Mouse (Mus musculus) CH12.LX (cell line): ENCODE data around the gene Kit. TPM values are rescaled to one million over a fixed set of nuclear protein-coding genes. Genes with fewer than 3 reads are reported as not detected.

Experiments used
- DNase-seq: peaks from one replicate; pipeline ENCODE4 v3.0.0-alpha.2; 2013; ENCODE audit errors: extremely low read depth
- H3K27ac ChIP-seq: 2 replicates; pipeline ENCODE4 v1.5.1; 2012; ENCODE audit warnings: low read depth, mild to moderate bottlenecking, control low read depth, moderate library complexity; ENCODE audit not compliant: insufficient read depth
- H3K27me3 ChIP-seq: replicated peaks from 2 replicates; pipeline ENCODE3; 2012; ENCODE audit warnings: inconsistent platforms
- H3K36me3 ChIP-seq, 2 experiments: replicated peaks in 1 of 2; 2 replicates each; pipeline versions ENCODE3 to v1.6.1; 2012; ENCODE audit warnings: inconsistent platforms in 1 of 2, low read length in 1 of 2, mild to moderate bottlenecking in 1 of 2, mixed read lengths in 1 of 2, moderate library complexity in 1 of 2; ENCODE audit not compliant: control insufficient read depth in 1 of 2, insufficient read depth in 1 of 2
- H3K4me1 ChIP-seq, 2 experiments: 2 replicates each; pipeline ENCODE4 v1.6.1; 2012; ENCODE audit warnings: inconsistent platforms in 1 of 2, moderate library complexity in 1 of 2; ENCODE audit not compliant: insufficient read depth in 2 of 2, control insufficient read depth in 1 of 2
- H3K4me2 ChIP-seq: 2 replicates; pipeline ENCODE4 v1.6.1; 2012; ENCODE audit warnings: low read depth, mild to moderate bottlenecking, control low read depth; ENCODE audit not compliant: poor library complexity, insufficient read depth, severe bottlenecking
- H3K4me3 ChIP-seq, 3 experiments: fragments of 150-350 bp in 1 of 3; sonication (generic) in 1 of 3; replicated peaks in 1 of 3; 2 replicates each; pipeline versions ENCODE3 to v1.5.1; 2011 to 2012; ENCODE audit warnings: low read depth in 2 of 3, low read length in 2 of 3, mild to moderate bottlenecking in 2 of 3, moderate library complexity in 2 of 3, control low read depth in 1 of 3, improper control_type of control experiment in 1 of 3, inconsistent platforms in 1 of 3, mixed read lengths in 1 of 3; ENCODE audit not compliant: poor library complexity in 1 of 3
- H3K79me2 ChIP-seq: replicated peaks from 2 replicates; pipeline ENCODE4 v1.6.1; 2012; ENCODE audit warnings: mild to moderate bottlenecking, moderate library complexity; ENCODE audit not compliant: control insufficient read depth, poor library complexity, insufficient read depth, severe bottlenecking; ENCODE audit errors: extremely low read depth
- H3K9ac ChIP-seq: 2 replicates; pipeline ENCODE4 v1.6.1; 2012; ENCODE audit warnings: low read depth, mild to moderate bottlenecking, control low read depth, moderate library complexity; ENCODE audit not compliant: insufficient read depth
- H3K9me3 ChIP-seq: replicated peaks from 2 replicates; pipeline ENCODE3; 2012; ENCODE audit warnings: low read length, inconsistent platforms, mixed read lengths
- CHD2 ChIP-seq: IDR thresholded peaks from 2 replicates; pipeline ENCODE4 v1.6.1; 2011; ENCODE audit warnings: low read length, improper control_type of control experiment
- CTCF ChIP-seq, 2 experiments: IDR thresholded peaks in 1 of 2; conservative IDR thresholded peaks in 1 of 2; 2 replicates each; pipeline ENCODE4 v1.5.1; 2011 to 2012; ENCODE audit warnings: low read depth in 2 of 2, low read length in 2 of 2, improper control_type of control experiment in 1 of 2, inconsistent platforms in 1 of 2, mild to moderate bottlenecking in 1 of 2, moderate library complexity in 1 of 2
- E2F4 ChIP-seq: IDR thresholded peaks from 2 replicates; pipeline ENCODE4 v1.6.1; 2011; ENCODE audit warnings: low read depth, low read length, improper control_type of control experiment; ENCODE audit not compliant: insufficient replicate concordance
- ELF1 ChIP-seq: IDR thresholded peaks from 2 replicates; pipeline ENCODE4 v1.6.1; 2014; ENCODE audit warnings: low read depth, mild to moderate bottlenecking, inconsistent platforms, low read length, improper control_type of control experiment
- ETS1 ChIP-seq: conservative IDR thresholded peaks from 2 replicates; pipeline ENCODE4 v1.6.1; 2012; ENCODE audit warnings: low read depth, mild to moderate bottlenecking, inconsistent platforms, low read length, improper control_type of control experiment, moderate library complexity
- GABPA ChIP-seq: IDR thresholded peaks from 2 replicates; pipeline ENCODE4 v1.6.1; 2012; ENCODE audit warnings: low read depth, low read length, improper control_type of control experiment, inconsistent platforms; ENCODE audit not compliant: insufficient replicate concordance
- HCFC1 ChIP-seq: IDR thresholded peaks from 2 replicates; pipeline ENCODE4 v1.6.1; 2012; ENCODE audit warnings: low read depth, mild to moderate bottlenecking, inconsistent platforms, low read length, improper control_type of control experiment
- IRF4 ChIP-seq: IDR thresholded peaks from 2 replicates; pipeline ENCODE4 v1.6.1; 2014; ENCODE audit warnings: low read depth, mild to moderate bottlenecking, inconsistent platforms, low read length, improper control_type of control experiment
- KAT2A ChIP-seq: IDR thresholded peaks from 2 replicates; pipeline ENCODE4 v1.6.1; 2012; ENCODE audit warnings: low read length, improper control_type of control experiment, inconsistent platforms; ENCODE audit not compliant: insufficient replicate concordance
- MAFK ChIP-seq: IDR thresholded peaks from 2 replicates; pipeline ENCODE4 v1.6.1; 2011; ENCODE audit warnings: low read length, improper control_type of control experiment; ENCODE audit not compliant: insufficient replicate concordance
- MAZ ChIP-seq: IDR thresholded peaks from 2 replicates; pipeline ENCODE4 v1.6.1; 2012; ENCODE audit warnings: low read depth, mild to moderate bottlenecking, inconsistent platforms, low read length, improper control_type of control experiment, moderate library complexity
- MXI1 ChIP-seq: IDR thresholded peaks from 2 replicates; pipeline ENCODE4 v1.6.1; 2011; ENCODE audit warnings: mild to moderate bottlenecking, low read depth, low read length, improper control_type of control experiment
- NELFE ChIP-seq: IDR thresholded peaks from 2 replicates; pipeline ENCODE4 v1.6.1; 2011; ENCODE audit warnings: low read depth, low read length, improper control_type of control experiment
- NRF1 ChIP-seq: IDR thresholded peaks from 2 replicates; pipeline ENCODE4 v1.6.1; 2014; ENCODE audit warnings: low read depth, mild to moderate bottlenecking, inconsistent platforms, low read length, improper control_type of control experiment, moderate library complexity
- POLR2A ChIP-seq: IDR thresholded peaks from 2 replicates; pipeline ENCODE4 v1.6.1; 2011; ENCODE audit warnings: low read depth, mild to moderate bottlenecking, improper control_type of control experiment, low read length
- RAD21 ChIP-seq: IDR thresholded peaks from 2 replicates; pipeline ENCODE4 v1.6.1; 2011; ENCODE audit warnings: low read depth, mild to moderate bottlenecking, low read length, improper control_type of control experiment, moderate library complexity
- SIN3A ChIP-seq: IDR thresholded peaks from 2 replicates; pipeline ENCODE4 v1.6.1; 2012; ENCODE audit warnings: low read length, improper control_type of control experiment, inconsistent platforms
- SMC3 ChIP-seq: IDR thresholded peaks from 2 replicates; pipeline ENCODE4 v1.6.1; 2011; ENCODE audit warnings: low read depth, low read length, improper control_type of control experiment
- UBTF ChIP-seq: IDR thresholded peaks from 2 replicates; pipeline ENCODE4 v1.6.1; 2012; ENCODE audit warnings: low read depth, mild to moderate bottlenecking, inconsistent platforms, low read length, improper control_type of control experiment, moderate library complexity
- USF1 ChIP-seq: IDR thresholded peaks from 2 replicates; pipeline ENCODE4 v1.6.1; 2014; ENCODE audit warnings: low read depth, mild to moderate bottlenecking, inconsistent platforms, low read length, improper control_type of control experiment
- ZC3H11A ChIP-seq: IDR thresholded peaks from 2 replicates; pipeline ENCODE4 v1.6.1; 2012; ENCODE audit warnings: low read depth, mild to moderate bottlenecking, inconsistent platforms, low read length, improper control_type of control experiment
- ZNF384 ChIP-seq: IDR thresholded peaks from 2 replicates; pipeline ENCODE4 v1.6.1; 2012; ENCODE audit warnings: low read depth, low read length, improper control_type of control experiment, inconsistent platforms
- dilution Hi-C: fragments of 300-500 bp; cut with MboI; formaldehyde crosslinking; loops from 2 replicates; pipeline ENCODE4 v1.14.3; 2020; ENCODE audit warnings: low sequenced_read_pairs; ENCODE audit not compliant: extremely low pct_unique_long_range_greater_than_20kb, extremely low pct_ligation_motif_present
- in situ Hi-C: fragments of 300-500 bp; cut with MboI; formaldehyde crosslinking; loops from 3 replicates; pipeline ENCODE4 v1.14.3; 2019; ENCODE audit warnings: low sequenced_read_pairs, low pct_ligation_motif_present, low pct_unique_long_range_greater_than_20kb, mixed read lengths
- polyA plus RNA-seq: library from polyadenylated mRNA; unstranded; fragments of >175 nt; gene quantifications from 2 replicates; pipeline ENCODE4 v1.2.1, GENCODE M21; 2012; ENCODE audit warnings: low read depth; ENCODE audit not compliant: insufficient read length
- total RNA-seq, 2 experiments: library from RNA; depleted of rRNA; stranded (reverse); fragments of 300-350 nt in 1 of 2; fragments of >200 nt in 1 of 2; gene quantifications; 2 replicates each; pipeline ENCODE4 v1.2.3; 2012 to 2014

Gene Kit
- total and polyA plus RNA-seq, 3 experiments, result 0.13 to 0.64 TPM; not detected in 1

GRCm38 (mm10) chr5:75704584-75705175, 130.0 kb downstream of the Kit start:
- DNase-seq, result no peak
- Histone ChIP-seq H3K9ac (no peak overlapping the region), H3K79me2 (no peaks in the 10 kb centered on the region), H3K4me2 (no peak overlapping the region), H3K36me3 (no peaks in the 10 kb centered on the region), H3K4me1 (no peaks in the 10 kb centered on the region), H3K27me3 (no peaks in the 10 kb centered on the region), H3K9me3 (peaks cover 16% of the 10 kb centered on the region)
- dilution Hi-C loops, result no loop called here
- in situ Hi-C loops, result no loop called here
- no peak for TF ChIP-seq CTCF (conservative IDR thresholded peaks at IDR 0.05 in 1 of 2, IDR thresholded peaks at IDR 0.05 in 1 of 2; ENCODE audit: low read depth in 2 of 2, low read length in 2 of 2)
- no peak for TF ChIP-seq POLR2A
- no peak for TF ChIP-seq ETS1
- no peak for TF ChIP-seq ZNF384
- no peak for TF ChIP-seq HCFC1
- TF ChIP-seq SIN3A, result no peak
- TF ChIP-seq SMC3, result no peak
- no peak for TF ChIP-seq MAFK
- TF ChIP-seq CHD2, result no peak
- TF ChIP-seq NRF1, result no peak
- TF ChIP-seq ELF1, result no peak
- no peak for TF ChIP-seq GABPA
- no peak for TF ChIP-seq NELFE
- TF ChIP-seq, all 38 proteins: peak for 0
- H3K4me3 ChIP-seq, result no peak overlapping the region
- no peak overlapping the region for H3K27ac ChIP-seq

DNA sequence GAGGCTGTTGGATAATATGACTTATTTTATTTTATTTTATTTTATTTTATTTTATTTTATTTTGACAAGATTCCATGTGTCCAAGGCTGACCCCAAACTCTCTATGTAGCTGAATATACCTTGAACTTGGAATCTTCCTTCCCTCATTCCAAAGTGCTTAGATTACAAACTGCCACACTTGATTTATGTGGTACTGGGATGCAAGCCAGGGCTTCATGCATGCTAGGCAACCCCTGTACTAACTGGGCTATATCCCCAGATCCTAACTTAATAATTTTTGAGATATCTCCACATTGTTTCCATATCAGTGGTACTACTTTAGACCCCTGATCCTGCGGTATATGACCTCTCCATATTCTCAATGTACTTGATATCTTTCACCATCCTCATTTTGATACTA, 130.7 kb downstream of the Kit start:
- dilution Hi-C loops (no loop called here), in situ Hi-C loops (no loop called here)
- Histone ChIP-seq H3K9me3 (peaks cover 20% of the 10 kb centered on the region), H3K36me3 (no peaks in the 10 kb centered on the region), H3K27me3 (no peaks in the 10 kb centered on the region), H3K4me1 (no peaks in the 10 kb centered on the region), H3K4me2 (no peak overlapping the region), H3K9ac (no peak overlapping the region), H3K4me3 (no peak overlapping the region), H3K79me2 (no peaks in the 10 kb centered on the region), H3K27ac (no peak overlapping the region)
- no peak for DNase-seq
- TF ChIP-seq MXI1 (no peak), ELF1 (no peak), KAT2A (no peak), ZC3H11A (no peak), MAZ (no peak), UBTF (no peak), E2F4 (no peak), MAFK (no peak), IRF4 (no peak), USF1 (no peak), RAD21 (no peak)
